Mouse (Mus musculus) common myeloid progenitor, adult 5-6 weeks (primary cell): ENCODE results near the gene Ripor3. TPM values are rescaled to one million over a fixed set of nuclear protein-coding genes. Genes with fewer than 3 reads are reported as not detected.
A peak's percentile ranks its signal among the peaks of the same experiment; 100 is the strongest.

Source experiments
- ATAC-seq: replicated peaks from 2 replicates; pipeline ENCODE4 v1.8.0; 2016; ENCODE audit warnings: low read depth, mild to moderate bottlenecking, moderate TSS enrichment, inconsistent platforms; ENCODE audit not compliant: poor library complexity, severe bottlenecking
- total RNA-seq: library from RNA; stranded (forward); fragments of 200-1000, 187-1606 nt; gene quantifications from 2 replicates; pipeline ENCODE4 v1.2.3, GENCODE M21; 2017

Gene Ripor3
- total RNA-seq, 1 experiment from 2014 or later: 0.09 TPM

DNA sequence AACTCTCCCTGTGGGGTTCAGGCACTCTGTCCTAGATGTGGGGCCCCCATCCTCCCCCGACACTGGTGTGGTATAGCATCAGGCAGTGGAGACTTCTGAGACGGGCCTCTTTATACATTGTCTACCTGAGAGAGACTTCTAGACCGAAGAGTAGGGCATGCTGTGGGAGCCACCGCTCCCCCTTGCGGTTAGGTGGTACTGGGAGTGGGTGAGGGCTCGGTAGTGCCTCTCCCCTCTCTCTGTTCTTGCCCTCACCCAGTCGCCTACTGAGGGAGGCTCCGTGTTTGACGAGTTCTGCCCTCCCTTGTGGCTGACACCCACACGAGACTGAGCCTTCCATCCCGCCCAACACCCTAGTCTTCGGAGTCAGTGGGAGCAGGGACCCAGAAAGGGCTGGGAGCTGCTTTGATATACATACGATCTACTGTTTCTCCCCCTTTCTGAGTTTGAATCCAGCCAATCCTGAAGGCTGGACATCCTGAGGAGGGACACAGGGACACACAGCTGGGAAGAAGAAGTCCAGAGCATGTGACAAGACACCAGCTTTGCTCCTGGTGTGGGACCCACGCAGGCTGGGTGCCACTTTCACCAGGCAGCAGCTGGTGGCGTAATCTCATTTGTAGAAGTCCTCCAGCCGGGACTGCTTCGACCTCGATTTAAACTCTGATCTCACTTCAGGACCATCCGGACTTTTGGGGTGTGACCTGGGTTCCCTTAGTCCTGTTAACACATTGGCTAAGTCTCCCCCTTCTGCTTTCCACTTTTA lies 14.4 kb downstream of the Ripor3 start:
- ATAC-seq: 0 out of 2 replicates have a peak, but pooled peaks have one; percentile 10

DNA sequence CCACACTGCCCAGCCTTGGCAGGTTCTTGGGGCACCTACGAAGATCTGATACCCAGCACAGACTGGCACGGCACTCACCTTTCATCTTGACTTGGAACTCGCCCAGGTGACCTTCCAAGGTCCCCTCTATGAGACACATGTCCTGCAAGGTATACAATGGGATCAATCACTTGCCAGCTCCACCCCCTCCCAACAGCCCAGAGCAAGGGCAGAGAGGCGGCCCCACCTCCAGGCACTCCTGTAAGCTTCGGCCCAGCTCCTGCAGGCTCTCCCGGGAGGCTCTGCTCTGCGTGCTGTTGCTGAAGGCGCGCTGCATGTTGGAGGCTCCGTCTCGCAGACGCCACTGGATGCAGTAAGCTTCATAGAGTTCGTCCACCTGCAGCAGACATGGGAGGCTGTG lies 17.2 kb downstream of the Ripor3 start:
- no peak for ATAC-seq

DNA sequence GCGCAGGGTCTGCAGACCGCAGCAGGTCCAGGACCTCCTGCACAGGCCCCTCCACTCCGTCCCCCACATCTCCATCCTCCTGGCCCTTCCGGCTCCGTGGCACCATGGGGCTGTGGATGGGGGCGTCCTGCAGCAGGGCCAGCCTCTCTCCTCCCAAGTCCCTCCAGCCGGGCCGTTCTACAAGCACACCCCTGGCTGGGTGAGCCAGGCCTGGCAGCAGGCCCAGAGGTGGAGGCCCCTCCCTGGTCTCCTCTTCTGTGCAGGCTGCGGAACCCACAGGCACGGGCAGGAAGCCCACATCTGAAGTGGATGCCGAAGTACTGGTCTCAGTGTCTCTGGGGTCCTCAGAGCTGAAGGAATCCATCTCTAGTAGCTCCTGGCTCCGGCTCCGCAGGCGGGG lies 21.1 kb downstream of the Ripor3 start:
- ATAC-seq: peak; percentile 76

DNA sequence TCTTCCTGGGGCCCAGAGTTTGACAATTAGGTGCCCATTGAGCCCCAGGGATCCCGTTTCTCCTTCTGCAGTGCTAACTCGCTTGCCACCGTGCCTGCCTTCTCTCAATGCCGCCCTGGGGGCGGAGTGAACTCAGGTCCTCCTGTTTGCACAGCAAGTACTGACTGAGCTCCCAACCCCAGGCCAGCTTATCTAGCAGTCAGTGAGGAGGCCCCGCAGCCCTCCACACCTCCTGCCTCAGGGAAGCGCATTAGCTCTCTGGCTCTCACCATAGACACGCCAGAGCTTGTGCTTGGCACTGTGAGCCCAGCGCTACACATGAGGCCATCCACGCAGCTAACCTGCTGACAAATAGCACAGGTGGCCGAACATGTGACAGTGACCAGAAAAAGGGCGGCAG lies 22.8 kb downstream of the Ripor3 start:
- no peak for ATAC-seq

DNA sequence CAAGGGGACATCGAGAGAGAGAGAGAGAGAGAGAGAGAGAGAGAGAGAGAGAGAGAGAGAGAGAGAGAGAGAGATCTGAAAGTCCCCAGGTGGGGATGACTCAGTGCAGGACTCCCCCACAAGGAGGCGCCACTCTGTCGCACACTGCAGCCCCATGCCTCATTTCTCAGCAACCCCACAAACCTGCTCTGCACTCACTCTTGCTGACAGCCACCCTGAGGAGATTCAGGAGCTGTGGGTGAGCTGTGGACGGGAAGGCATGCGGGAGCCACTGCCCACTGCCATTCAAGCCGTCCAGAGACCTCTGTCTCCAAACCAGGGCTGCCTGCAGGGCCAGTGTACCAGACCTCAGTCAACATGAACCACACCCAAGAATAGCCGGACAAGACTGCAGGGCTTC lies 23.7 kb downstream of the Ripor3 start:
- no peak; the same call in 1 of the 2 replicates for ATAC-seq

DNA sequence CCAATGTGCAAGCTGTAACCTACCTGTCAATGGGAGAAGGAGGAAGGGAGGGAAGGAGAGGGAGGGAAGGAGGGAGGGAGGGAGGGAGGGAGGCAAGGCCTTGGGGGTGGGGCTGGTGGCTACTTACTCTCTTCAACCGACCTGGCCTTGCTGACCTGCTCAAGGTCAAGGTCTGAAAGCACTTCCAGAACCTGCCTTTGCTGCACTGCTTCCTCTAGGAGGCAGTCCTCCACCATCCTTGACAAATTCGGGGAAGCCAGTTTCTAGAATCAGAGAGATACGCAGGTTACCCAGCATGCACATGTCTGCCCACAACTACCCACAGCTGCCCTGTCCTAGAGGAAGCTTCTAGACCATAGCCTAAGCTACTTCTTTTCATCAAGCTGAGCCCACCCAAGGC lies 25.5 kb downstream of the Ripor3 start:
- no peak for ATAC-seq

DNA sequence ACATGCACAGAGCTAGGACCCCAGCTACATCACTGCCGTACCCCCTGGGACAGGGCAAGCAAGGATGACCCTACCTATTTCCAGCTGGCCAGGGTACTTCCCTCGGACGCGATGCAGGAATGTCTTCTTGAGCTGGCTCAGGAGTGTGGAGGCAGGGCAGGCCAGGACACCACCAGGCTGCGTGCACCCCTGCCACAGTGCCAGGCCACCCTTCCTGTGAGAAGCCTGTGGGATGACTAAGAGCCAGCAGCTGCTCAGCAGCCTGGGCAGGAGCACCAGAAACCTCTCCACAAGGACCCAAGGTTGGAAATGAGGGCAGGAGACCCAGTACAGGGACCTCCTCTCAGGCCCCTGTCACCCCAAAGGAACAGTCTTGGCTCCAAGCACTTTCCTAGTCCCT lies 26.0 kb downstream of the Ripor3 start:
- no peak for ATAC-seq

DNA sequence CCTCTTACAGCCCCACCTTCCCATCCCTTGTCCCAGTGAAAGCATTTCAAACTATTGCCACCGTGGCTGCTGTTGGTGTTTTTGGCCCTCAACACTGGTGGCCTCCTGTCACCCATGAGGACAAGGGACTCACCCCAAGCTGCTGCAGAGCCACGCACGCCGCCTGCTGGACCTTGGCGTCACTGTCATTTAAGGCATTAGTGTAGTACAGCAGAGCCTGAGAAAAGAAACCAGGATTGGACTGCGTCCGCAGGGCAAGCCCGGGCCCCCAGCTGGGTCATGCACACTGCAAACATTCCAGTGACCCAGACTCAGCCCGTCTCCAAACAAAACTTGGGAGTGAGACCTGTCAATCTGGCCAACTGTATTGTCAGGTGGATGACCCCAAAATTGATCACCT lies 27.8 kb downstream of the Ripor3 start:
- no peak for ATAC-seq

DNA sequence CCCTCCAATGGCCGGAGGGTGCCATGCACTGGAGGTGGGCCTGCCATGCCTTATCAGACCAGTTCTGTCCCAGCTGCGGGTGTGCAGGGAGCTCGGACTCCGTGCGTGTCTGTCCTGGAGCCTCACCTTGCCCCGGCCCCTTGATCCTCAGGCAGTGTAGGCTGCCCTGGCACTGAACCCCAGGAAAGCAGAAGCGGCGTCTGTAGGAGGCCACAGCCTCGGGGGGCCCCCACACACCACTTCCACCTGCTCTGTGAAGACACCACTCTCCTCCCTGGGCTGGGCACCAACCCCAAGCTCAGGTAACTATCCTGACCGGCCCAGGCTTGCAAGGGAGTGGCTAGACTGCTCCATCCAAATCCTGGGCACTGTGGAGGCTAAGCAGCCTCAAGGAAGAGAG lies 30.0 kb downstream of the Ripor3 start:
- peak; percentile 33; the same call in 1 of the 2 replicates for ATAC-seq

DNA sequence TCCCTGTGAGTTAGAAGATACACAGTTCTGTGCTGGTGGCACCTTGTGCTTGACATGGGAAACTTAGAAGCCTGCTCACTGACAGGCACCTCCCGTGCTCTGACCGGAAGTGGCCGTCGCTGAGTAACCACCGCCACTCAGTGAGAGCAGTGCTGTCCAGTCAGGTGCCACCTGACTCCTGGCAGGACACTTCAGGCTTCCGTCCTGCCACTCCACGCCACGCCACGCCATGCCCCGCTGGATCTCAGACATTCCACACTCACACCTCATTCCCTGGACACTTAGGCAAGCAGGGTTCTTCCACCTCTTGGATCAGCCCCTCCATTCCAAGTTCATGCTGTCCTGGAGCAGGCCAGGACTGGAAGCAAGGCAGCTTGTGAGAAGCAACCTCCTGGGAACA lies 32.1 kb downstream of the Ripor3 start:
- no peak for ATAC-seq

DNA sequence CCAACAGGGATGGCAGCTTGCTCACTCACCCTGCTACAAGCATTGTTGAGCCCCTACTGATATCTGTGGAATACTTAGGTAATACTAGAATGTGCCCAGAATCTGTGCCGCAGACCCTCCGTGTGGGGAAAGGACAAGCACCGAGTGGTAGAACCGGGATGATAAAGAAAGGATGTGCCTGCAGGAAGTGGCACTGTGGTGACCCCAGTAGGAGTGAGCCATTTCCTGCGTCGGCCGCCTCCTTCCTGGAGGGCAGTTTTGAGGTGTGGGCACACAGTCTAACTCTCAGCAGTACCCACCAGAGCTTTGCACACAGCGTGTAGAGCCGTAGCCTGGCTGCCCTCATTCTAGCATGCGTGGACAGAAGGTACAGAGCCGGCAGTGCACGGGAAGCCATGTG lies 34.7 kb downstream of the Ripor3 start:
- ATAC-seq: peak; percentile 59

DNA sequence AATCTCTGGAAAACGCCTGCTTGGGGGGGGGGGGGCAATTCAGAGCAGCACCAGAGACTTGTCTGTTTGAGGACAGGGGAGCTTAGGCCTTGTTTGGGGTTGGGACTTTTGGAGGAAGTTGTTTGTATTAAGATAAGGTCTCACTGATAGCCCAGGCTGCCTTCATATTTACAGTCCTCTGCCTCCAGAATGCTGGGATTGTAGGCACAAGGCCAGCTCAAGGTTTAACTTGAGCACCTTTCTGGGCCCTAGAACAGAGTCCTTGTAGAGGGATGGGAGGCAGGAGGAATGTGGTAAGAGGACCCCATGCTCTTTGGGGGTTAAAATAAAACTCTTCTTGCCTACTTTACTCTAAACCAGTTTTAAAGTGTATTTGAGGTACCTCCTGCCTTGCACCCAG lies 37.6 kb downstream of the Ripor3 start:
- ATAC-seq: no peak

DNA sequence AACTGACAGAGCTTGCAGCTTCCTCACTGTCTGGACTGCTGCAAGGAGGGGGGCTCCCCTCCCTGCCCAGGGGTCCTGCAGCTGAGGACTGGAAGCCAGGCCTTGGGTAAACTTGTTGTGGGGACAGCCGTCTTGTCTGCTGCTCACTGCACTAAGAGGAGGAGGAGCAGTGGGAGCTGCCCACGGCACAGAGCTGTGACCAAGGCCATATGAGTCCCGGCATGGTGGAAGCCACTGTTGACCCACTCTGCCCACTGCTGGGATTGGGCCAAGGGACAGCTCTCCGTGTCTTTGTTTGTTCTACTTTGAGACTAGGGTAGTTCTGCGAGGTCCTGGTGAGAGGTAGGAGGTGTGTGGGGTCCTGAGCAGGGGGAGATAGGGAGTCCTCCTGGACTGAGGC lies 38.3 kb downstream of the Ripor3 start:
- ATAC-seq: no peak

DNA sequence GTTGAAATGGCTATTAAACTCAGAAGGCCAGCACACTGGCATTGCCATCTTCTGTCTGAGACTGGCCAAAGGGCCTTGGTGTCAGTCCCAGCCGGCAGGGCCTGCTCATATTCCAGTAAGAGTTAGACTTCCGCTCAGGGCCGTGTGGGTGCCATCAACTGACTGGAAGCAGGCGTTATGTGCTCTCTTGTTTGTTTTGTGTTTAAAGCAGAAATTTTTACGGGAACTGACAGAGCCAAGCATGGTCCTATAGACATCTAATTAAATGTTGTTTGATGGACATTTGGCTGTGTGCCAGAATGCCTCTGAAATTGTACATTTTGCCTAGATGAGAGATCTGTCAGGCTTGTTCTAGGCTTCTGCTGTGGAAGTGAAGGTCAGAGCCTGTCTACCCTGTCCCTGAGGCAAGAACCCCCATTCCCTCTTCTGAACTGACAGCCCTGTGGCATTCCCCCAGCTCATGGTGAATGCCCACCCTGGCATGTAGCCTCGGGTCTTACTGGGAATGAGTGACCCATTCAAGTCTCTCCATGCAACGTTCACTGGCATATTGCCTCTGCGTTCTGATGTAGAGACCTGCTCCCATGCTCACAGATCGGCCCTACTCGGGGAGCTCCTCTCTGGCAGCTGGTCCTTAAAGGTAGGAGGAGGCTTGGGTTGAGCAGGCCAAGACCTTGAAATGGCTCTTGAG lies 40.4 kb downstream of the Ripor3 start:
- no peak for ATAC-seq

DNA sequence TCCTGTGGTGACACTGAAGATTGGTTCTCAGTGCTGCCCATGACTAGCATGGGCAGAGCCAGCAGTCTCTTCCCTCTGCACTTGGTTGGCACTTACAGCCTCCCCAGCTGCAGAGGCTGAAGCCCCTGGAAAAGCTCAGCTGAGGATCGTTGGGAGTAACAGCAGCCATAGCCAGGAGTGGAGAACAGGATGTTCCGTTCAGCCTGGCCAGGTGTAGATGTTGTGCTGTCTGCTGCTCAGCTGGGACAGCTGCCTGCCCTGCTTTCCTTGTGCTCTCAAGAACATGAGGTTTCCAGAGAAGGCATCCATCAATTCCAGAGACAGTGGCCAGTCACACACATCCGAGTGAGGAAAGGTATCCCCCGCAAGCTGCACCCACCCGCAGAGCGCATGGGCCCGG lies 41.9 kb downstream of the Ripor3 start:
- ATAC-seq: no peak

DNA sequence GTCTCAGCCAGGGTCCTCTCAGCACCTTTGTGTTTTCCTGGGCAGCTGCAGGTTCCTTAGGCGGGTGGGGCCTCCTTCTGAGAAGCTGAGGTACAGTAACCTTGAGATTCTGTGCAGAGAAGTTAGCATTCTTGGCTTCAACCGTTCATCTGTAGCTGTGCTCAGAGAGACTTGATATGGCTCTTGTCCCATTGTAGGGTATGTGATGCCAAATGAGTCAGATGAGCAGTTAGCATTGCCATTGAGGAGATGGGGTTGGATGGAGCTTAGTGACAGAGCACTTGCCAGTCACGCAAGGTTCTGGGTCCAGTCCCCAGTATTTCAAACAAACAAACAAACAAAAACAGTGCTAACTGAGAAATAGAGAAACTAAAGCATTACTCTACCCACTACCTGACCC lies 44.5 kb downstream of the Ripor3 start:
- no peak for ATAC-seq

DNA sequence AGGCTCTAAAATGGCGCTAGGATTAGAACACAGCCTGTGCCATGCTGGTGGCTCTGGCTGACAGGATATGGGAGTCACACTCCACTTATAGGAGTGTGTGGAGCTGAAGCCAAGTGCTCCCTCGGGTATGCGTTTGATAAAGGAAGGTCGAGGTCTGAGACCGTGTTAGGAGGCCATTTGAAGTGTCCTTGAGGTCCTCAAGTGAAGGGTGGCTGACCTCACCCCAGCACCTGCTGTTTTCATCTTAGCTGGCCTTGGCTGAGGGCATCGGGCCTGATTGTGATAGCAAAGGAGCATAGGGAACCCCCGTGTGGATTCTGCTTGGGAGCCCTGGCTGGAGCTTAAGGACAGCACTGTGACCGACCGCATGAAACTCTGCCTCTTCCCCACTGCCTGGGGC lies 46.1 kb downstream of the Ripor3 start:
- no peak for ATAC-seq

DNA sequence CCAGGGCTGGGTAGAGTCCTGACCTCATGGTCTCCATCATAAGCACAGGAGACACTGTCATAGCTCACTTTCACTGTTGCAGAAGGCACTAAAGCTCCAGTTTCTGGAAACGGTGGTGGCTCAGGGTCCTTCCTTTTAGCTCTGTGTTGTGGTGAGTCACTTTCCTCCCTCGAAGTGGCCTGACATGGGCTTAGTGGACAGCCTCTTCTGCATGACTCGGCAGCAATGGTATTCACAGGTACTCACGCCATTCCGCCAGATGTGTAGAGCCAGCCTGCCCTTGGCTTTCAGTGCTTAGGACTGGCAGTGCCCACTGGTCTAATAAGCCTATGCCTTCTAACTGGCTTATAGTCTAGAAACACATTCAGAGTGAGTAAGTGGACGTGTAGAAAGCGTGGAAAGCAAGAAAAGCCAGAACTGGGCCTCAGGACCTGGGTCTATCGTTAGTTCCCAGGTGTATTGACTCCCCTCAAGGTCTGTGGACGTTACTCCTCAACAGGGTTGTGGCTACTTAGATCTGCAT lies 46.6 kb downstream of the Ripor3 start:
- no peak for ATAC-seq

DNA sequence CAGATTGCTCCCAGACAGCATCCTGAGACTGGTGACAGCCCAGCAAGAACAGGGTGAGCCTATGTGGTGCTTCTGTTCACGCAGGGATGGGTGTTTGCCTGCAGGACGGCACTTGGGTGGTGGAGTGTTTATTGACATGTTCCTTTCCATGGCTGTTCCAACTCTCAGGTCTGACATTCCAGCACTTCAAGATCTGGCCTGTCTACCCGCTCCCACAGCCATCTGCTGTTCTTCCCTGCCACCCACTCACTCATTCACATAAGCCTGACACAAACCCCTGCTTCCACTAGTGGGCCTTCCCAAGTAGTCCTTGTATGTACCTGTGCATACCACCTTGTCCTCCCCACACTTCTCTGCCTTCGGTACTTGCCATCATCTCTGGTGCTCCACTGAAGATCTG lies 47.2 kb downstream of the Ripor3 start:
- ATAC-seq: no peak

DNA sequence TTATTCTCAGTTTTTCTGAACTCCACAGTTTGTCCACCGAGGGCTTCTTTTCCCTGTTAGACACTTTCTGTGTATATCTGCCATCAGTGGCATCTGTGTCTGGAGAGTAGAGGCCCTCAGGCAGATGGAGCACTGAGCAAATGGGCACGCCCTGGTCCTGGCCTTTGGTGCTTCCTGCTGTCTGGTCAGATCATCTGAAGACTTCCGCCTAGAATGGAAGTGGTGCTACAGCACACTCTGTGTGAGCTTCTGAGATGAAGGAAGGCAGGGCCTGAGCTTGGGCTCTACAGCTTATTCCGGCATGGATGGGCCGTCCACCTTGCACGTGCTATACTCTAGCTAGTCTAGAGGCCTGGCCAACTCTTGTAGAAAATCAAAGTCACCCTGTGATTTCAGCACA lies 48.1 kb downstream of the Ripor3 start:
- no peak for ATAC-seq

DNA sequence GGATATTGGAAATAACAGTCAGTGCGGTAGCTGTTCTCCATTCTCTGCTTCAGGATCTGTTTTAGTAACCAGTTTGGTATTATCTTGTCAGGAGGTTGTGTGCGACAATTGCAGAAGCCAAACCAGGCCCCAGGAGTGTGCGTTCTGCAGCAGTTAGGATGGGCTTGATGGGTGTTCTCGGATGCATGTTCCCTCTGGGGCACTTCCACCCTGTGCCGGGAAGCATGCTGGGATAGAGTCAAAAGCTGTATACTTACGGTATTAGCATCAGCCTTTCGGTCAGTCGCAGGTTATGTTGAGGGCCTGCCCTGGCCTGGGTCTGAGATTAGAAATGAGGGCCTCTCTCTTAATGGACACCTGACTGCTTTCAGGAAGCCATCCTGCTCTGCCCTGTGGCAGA lies 49.8 kb downstream of the Ripor3 start:
- no peak for ATAC-seq

DNA sequence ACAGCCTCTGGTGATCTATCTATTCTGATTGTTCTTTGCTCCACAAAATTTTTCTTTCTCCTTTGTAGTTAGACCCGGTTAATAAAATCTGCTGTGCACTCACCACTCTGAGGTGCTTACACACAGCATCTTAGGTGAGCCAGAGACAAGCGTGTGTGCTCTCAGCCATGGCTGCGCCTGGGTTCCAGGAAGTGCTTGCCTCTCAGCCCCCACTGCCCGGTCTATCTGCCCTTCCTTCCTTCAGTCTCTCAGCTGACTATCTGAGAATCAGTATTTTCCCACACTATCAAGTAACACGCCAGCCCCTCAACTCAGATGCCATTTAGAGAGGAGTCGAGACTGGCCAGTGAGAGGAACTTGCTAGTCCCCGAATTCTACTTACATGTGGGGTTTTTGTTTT lies 50.4 kb downstream of the Ripor3 start:
- no peak for ATAC-seq
